Mouse (Mus musculus) neural tube, embryonic 14.5 days (tissue): ENCODE results near the gene Tsga10. TPM values are rescaled to one million over a fixed set of nuclear protein-coding genes. Genes with fewer than 3 reads are reported as not detected.

ENCODE experiments used
- polyA plus RNA-seq: library from polyadenylated mRNA; unstranded; fragments of >200 nt; fragmentation: Nextera tagmentation; extraction: Ambion mirVana; gene quantifications from 2 replicates; pipeline ENCODE4 v1.2.1, GENCODE M21; 2014

The Tsga10 gene
- polyA plus RNA-seq, 1 experiment from 2014 or later = 19.4 TPM

Other genes with a start within 250 kb of the Tsga10 start
- gene 2010300C02Rik, start 146.3 kb downstream of the Tsga10 start, polyA plus RNA-seq = 2.6 and 3.5 TPM in 2 replicates
- 8.4 and 8.9 TPM in 2 replicates for gene Lipt1, start 5.3 kb upstream of the Tsga10 start, polyA plus RNA-seq
- gene Mitd1, start 24.0 kb upstream of the Tsga10 start, polyA plus RNA-seq = 12.3 and 17.3 TPM in 2 replicates
- 286 and 291 TPM in 2 replicates for gene Mrpl30, start 24.0 kb upstream of the Tsga10 start, polyA plus RNA-seq
- not detected in 2 replicates for gene Lyg2, start 50.1 kb upstream of the Tsga10 start, polyA plus RNA-seq
- gene Lyg1, start 91.3 kb upstream of the Tsga10 start, polyA plus RNA-seq = not detected in 2 replicates
- gene Txndc9, start 131.5 kb upstream of the Tsga10 start, polyA plus RNA-seq = 147 and 162 TPM in 2 replicates
- 22.8 and 22.9 TPM in 2 replicates for gene Eif5b, start 131.6 kb upstream of the Tsga10 start, polyA plus RNA-seq